Mouse (Mus musculus): ENCODE data around the gene Atad2b. TPM values are rescaled to one million over a fixed set of nuclear protein-coding genes. Genes with fewer than 3 reads are reported as not detected.

The Atad2b gene
- total RNA-seq (2023): 10 to 100 TPM; 70.1 to 78.0 TPM

DNA sequence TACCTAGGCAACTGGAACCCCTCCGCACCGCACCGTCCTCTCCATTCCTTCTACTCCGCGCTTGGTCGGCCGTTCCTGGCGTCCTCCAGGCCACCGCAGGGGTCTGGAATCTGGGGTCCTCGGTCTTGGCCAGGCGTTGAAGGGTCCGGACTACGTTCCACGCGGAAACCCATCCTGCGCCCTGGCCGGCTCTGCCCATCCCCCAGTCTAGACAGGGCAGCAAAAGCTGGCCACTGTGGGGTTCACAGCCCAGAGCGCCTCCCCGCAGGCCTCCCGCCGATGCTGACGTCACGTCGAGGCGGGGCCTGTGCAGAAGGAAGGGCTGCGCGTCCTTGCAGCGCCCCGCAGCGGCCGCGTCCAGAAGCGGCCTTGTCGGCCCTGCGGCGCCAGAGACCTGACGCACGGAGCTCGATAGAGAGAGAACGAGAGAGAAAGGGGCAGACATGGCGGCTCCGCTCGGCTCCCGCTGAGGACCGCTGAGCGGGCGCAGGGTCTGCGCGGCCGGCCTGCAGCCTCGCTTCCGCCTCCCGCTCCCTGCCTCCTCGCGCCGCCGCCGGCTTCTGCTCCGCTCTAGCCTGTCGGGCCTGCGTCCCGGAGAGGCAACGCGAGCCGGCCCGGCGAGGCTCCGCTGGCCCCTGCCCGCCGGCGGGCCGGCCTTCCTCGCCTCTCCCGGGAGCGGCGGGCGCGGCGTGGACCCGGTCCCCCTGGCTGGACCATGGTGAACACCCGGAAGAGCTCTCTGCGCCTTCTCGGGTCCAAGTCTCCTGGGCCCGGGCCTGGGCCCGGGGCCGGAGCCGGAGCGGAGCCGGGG is at the start of gene Atad2b:
Gene Atad2b (plus strand): TSS at position 360 of the 811 bp plus-strand sequence.

DNA sequence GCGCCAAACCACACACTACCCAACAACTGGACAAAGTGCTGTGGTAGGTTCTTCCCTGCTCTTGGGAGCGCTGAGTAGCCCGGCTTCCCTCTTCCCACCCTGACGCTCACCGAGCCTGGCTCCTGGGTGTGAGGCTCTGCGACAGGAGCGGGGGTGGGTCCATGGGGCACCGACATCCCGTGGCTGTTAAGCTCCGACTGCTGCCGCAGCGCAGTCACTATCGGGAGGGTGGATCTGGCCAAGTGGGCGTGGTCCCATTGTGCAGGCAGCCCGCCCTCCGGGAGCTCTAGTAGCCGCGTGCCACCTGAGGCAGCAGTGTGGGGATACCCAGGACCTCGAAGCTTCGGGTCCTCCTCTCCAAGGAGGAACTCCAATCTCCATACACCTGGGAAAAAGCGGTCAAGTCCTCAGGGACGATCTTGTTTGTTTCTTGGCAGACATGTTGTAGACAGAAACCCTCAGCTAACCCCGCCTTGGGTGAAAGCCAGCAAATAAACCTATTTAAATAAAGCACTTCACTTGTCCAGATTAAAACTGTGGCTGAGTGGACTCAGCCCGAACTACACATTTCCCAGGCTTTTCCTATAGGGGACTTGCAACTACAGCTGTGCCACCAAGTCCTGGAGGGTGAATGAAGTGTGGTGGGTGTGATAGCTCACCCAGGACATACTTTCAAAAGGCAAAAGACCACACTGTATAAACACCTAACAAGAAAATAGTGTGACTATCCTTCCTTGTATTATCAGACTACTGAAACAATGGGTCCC is 42.8 kb upstream of the Atad2b start, which contains the start of gene Mfsd2b:
Gene Mfsd2b (minus strand): TSS at position 199 of the 767 bp plus-strand sequence.

DNA sequence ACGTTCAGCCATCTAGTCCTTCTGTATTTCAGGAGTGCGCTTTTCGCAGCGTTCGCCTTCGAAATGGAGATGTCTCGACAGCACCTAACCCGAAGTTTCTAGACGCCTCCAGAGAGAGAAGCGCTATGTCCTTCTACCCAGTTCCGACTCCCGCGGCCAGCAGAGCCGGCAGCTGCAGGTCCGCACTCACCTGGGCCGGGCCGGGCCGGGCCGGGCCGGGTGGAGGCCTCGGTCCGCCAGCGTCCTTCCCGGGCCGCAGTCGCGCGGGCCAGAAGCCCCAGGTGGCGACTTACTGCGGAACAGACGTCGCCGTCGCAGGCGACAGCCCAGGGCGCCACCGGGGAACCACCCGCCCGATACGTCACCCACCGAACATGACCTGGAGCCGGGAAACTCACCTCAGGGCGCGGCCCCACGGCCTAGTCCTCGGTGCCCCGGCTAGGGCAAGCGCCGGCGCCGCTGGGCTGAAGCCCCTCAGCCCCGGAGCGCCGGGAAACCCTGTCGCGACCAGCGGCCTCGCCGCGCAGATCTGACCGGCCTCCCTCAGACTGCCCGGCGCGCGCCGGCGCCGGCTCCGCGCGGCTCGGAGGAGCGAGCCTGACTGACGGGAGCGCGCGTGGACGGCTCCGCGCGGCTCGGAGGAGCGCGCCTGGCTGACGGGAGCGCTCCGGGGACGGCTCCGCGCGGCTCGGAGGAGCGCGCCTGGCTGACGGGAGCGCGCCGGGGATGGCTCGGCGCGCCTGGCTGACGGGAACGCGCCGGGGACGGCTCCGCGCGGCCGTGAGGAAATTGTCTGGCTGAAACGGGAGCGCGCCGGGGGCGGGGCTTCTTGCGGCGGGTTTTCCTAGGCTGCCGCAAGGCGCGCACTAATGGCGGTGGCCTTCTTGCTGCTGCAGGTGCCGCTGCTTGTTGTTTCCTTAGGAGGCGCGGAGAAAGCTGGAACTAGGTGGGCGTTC is 9.9 kb upstream of the Atad2b start, which contains the start of gene Ubxn2a:
Gene Ubxn2a (minus strand): TSS at position 755 of the 956 bp plus-strand sequence.

Other genes starting within 250 kb of the Atad2b start
- under 1 TPM in 1 of 2 experiments, not detected in 1; 0.11 TPM for gene Fam228a, start 178.9 kb upstream of the Atad2b start, total RNA-seq (2023)
- under 1 TPM; 0.07 to 0.33 TPM for gene Pfn4, start 148.3 kb upstream of the Atad2b start, total RNA-seq (2023)
- gene Fam228b, start 148.1 kb upstream of the Atad2b start, total RNA-seq (2023): 1 to 10 TPM; 1.4 to 3.9 TPM
- gene Sf3b6, start 99.8 kb upstream of the Atad2b start, total RNA-seq (2023): 100 to 1,000 TPM; 109 to 111 TPM
- gene Fkbp1b, start 75.8 kb upstream of the Atad2b start, total RNA-seq (2023): 10 to 100 TPM; 10.4 to 14.5 TPM
- gene Wdcp, start 74.0 kb upstream of the Atad2b start, total RNA-seq (2023): 10 to 100 TPM in 1 of 2 experiments, 1 to 10 TPM in 1; 9.4 to 13.2 TPM
- 10 to 100 TPM in 1 of 2 experiments, 1 to 10 TPM in 1; 4.9 to 13.9 TPM for gene Mfsd2b, start 43.0 kb upstream of the Atad2b start, total RNA-seq (2023)
- 10 to 100 TPM; 16.0 to 18.2 TPM for gene Ubxn2a, start 9.6 kb upstream of the Atad2b start, total RNA-seq (2023)